Mouse (Mus musculus) stomach, postnatal 0 days (tissue): ENCODE results near the gene Mapre1. TPM values are rescaled to one million over a fixed set of nuclear protein-coding genes. Genes with fewer than 3 reads are reported as not detected.

Experiments
- ATAC-seq: fragments of 200-750 bp; cut with Nextera tagmentation; 2 replicates; pipeline ENCODE4 v1.8.0; 2017; ENCODE audit not compliant: low FRiP score, low TSS enrichment
- DNase-seq: peaks from one replicate; pipeline ENCODE4 v3.0.0-alpha.2; 2016; ENCODE audit warnings: low spot score
- H3K27ac ChIP-seq: fragments of 300-500 bp; sonication (generic); replicated peaks from 2 replicates; pipeline ENCODE4 v1.5.1; 2014; ENCODE audit warnings: mild to moderate bottlenecking, control low read depth
- H3K27me3 ChIP-seq: fragments of 300-500 bp; sonication (generic); 2 replicates; pipeline ENCODE4 v1.6.1; 2014; ENCODE audit warnings: low read length; ENCODE audit not compliant: control insufficient read depth, insufficient read depth
- H3K36me3 ChIP-seq: fragments of 300-500 bp; sonication (generic); 2 replicates; pipeline ENCODE4 v1.6.1; 2014; ENCODE audit warnings: low read length, mixed read lengths; ENCODE audit not compliant: control insufficient read depth, insufficient read depth
- H3K4me1 ChIP-seq: fragments of 300-500 bp; sonication (generic); replicated peaks from 2 replicates; pipeline ENCODE4 v1.6.1; 2014; ENCODE audit warnings: antibody characterized with exemption; ENCODE audit not compliant: control insufficient read depth, insufficient read depth
- H3K4me2 ChIP-seq: fragments of 300-500 bp; sonication (generic); replicated peaks from 2 replicates; pipeline ENCODE4 v1.6.1; 2014; ENCODE audit warnings: low read depth, mild to moderate bottlenecking, control low read depth, moderate library complexity
- H3K4me3 ChIP-seq: fragments of 300-500 bp; sonication (generic); 2 replicates; pipeline ENCODE4 v1.5.1; 2014; ENCODE audit warnings: low read depth, low read length, control low read depth
- H3K9ac ChIP-seq: fragments of 300-500 bp; sonication (generic); 2 replicates; pipeline ENCODE4 v1.6.1; 2014; ENCODE audit warnings: mild to moderate bottlenecking, low read length, control low read depth, mixed read lengths
- H3K9me3 ChIP-seq: fragments of 300-500 bp; sonication (generic); 2 replicates; pipeline ENCODE4 v1.6.1; 2016; ENCODE audit warnings: low read length; ENCODE audit not compliant: control insufficient read depth
- CTCF ChIP-seq: IDR thresholded peaks from 2 replicates; pipeline ENCODE4 v1.5.1; 2016; ENCODE audit warnings: antibody characterized with exemption, low read depth, mild to moderate bottlenecking, moderate library complexity
- EP300 ChIP-seq: optimal IDR thresholded peaks from 2 replicates; pipeline ENCODE3; 2016; ENCODE audit warnings: antibody characterized with exemption
- WGBS: fragments of 180-500 bp; shearing (Covaris S2); extraction: QIAGEN DNeasy Blood & Tissue Kit; methylation state at CpG from one replicate; pipeline ENCODE4 v1.1.7; 2014; 5-methylcytosine and 5-hydroxymethylcytosine counted together
- polyA plus RNA-seq: library from polyadenylated mRNA; unstranded; fragments of >200 nt; fragmentation: Nextera tagmentation; extraction: Ambion mirVana; gene quantifications from 2 replicates; pipeline ENCODE4 v1.2.1, GENCODE M21; 2015

The Mapre1 gene
- polyA plus RNA-seq, 1 experiment from 2014 or later: 163 TPM

- H3K9ac ChIP-seq: no peak overlapping the region
- TF ChIP-seq CTCF: no peak
- TF ChIP-seq EP300: no peak
- H3K4me1 ChIP-seq: no peaks in the 10 kb centered on the region
- no peak for DNase-seq
- no peak overlapping the region for H3K4me2 ChIP-seq
- no peaks in the 10 kb centered on the region for H3K36me3 ChIP-seq
- 80% methylated on average over 6 of the region's 6 CpGs for WGBS
- no peak for ATAC-seq
- H3K27ac ChIP-seq: no peak overlapping the region
- no peak overlapping the region for H3K4me3 ChIP-seq
- no peaks in the 10 kb centered on the region for H3K9me3 ChIP-seq
- no peaks in the 10 kb centered on the region for H3K27me3 ChIP-seq
Measured at GRCm38 (mm10) chr2:153808841-153809240, 67.8 kb downstream of the Mapre1 start.

- DNase-seq: no peak
Measured at GRCm38 (mm10) chr2:153809921-153810320, 68.8 kb downstream of the Mapre1 start.

GRCm38 (mm10) chr2:153822005-153822543 lies 81.0 kb downstream of the Mapre1 start:
- Histone ChIP-seq H3K27ac (no peak overlapping the region), H3K9ac (no peak overlapping the region), H3K9me3 (no peaks in the 10 kb centered on the region), H3K36me3 (no peaks in the 10 kb centered on the region), H3K27me3 (no peaks in the 10 kb centered on the region), H3K4me1 (no peaks in the 10 kb centered on the region), H3K4me3 (no peak overlapping the region), H3K4me2 (no peak overlapping the region)
- 69% methylated on average over 2 of the region's 2 CpGs for WGBS
- ATAC-seq (peak; percentile 25; the same call in 1 of the 2 replicates), DNase-seq (no peak)
- no peak for TF ChIP-seq CTCF
- no peak for TF ChIP-seq EP300

More at GRCm38 (mm10) chr2:153809921-153810320, 68.8 kb downstream of the Mapre1 start:
- WGBS: 57% methylated on average over 3 of the region's 3 CpGs
- TF ChIP-seq CTCF (no peak), EP300 (no peak)
- no peaks in the 10 kb centered on the region for H3K36me3 ChIP-seq
- H3K9me3 ChIP-seq: no peaks in the 10 kb centered on the region
- no peaks in the 10 kb centered on the region for H3K27me3 ChIP-seq
- H3K4me3 ChIP-seq: no peak overlapping the region
- no peak overlapping the region for H3K27ac ChIP-seq
- no peak overlapping the region for H3K4me2 ChIP-seq
- ATAC-seq: no peak
- H3K9ac ChIP-seq: no peak overlapping the region
- no peaks in the 10 kb centered on the region for H3K4me1 ChIP-seq

Other genes with a start within 250 kb of the Mapre1 start
- not detected in 2 replicates for gene 4930404H24Rik, start 248.5 kb upstream of the Mapre1 start, polyA plus RNA-seq
- gene Nol4l, start 211.3 kb upstream of the Mapre1 start, polyA plus RNA-seq: 4.4 and 4.8 TPM in 2 replicates
- gene Commd7, start 108.5 kb upstream of the Mapre1 start, polyA plus RNA-seq: 68.1 and 70.1 TPM in 2 replicates
- 2.6 and 3.0 TPM in 2 replicates for gene Dnmt3b, start 91.8 kb upstream of the Mapre1 start, polyA plus RNA-seq
- gene Dnmt3c, start 44.6 kb upstream of the Mapre1 start, polyA plus RNA-seq: not detected in 2 replicates
- 0.16 and 0.18 TPM in 2 replicates for gene Efcab8, start 38.7 kb downstream of the Mapre1 start, polyA plus RNA-seq
- not detected in 2 replicates for gene Sun5, start 129.8 kb downstream of the Mapre1 start, polyA plus RNA-seq
- not detected in 2 replicates for gene Bpifb2, start 133.8 kb downstream of the Mapre1 start, polyA plus RNA-seq
- gene Bpifb6, start 159.1 kb downstream of the Mapre1 start, polyA plus RNA-seq: not detected in 2 replicates
- 0.05 and 0.07 TPM in 2 replicates for gene Bpifb3, start 177.0 kb downstream of the Mapre1 start, polyA plus RNA-seq
- gene Bpifb4, start 196.9 kb downstream of the Mapre1 start, polyA plus RNA-seq: 0.18 and 0.48 TPM in 2 replicates
- 1.5 and 1.6 TPM in 2 replicates for gene Bpifa6, start 233.7 kb downstream of the Mapre1 start, polyA plus RNA-seq